Mouse (Mus musculus) central nervous system, embryonic 11.5 days (tissue): ENCODE measurements around the gene Steap3. TPM values are rescaled to one million over a fixed set of nuclear protein-coding genes. Genes with fewer than 3 reads are reported as not detected.

Experiments used
- polyA plus RNA-seq: library from polyadenylated mRNA; depleted of rRNA; stranded (reverse); fragments of >200 nt; gene quantifications from 2 replicates; pipeline ENCODE4 v1.2.3, GENCODE M21; 2012; rRNA removed

The Steap3 gene
- 4.6 and 6.4 TPM in 2 replicates for polyA plus RNA-seq

GRCm38 (mm10) chr1:120272605-120273004 is at the start of gene Steap3:
Gene Steap3 (minus strand): TSS chr1:120272705.

Other genes starting within 250 kb of the Steap3 start
- 3.2 and 5.6 TPM in 2 replicates for gene Tmem37, start 198.6 kb downstream of the Steap3 start, polyA plus RNA-seq
- gene Dbi, start 151.6 kb downstream of the Steap3 start, polyA plus RNA-seq: 466 and 468 TPM in 2 replicates
- 9.6 and 12.1 TPM in 2 replicates for gene 3110009E18Rik, start 151.5 kb downstream of the Steap3 start, polyA plus RNA-seq
- gene C1ql2, start 67.9 kb upstream of the Steap3 start, polyA plus RNA-seq: 0.24 and 0.43 TPM in 2 replicates
- gene Marco, start 232.3 kb upstream of the Steap3 start, polyA plus RNA-seq: 0.21 and 0.66 TPM in 2 replicates